Mouse (Mus musculus) olfactory bulb, adult 2 months (tissue): ENCODE measurements around the gene Trp53bp2.

Experiments used
- CTCF ChIP-seq: fragments of 200-500 bp; IDR thresholded peaks from 2 replicates; pipeline ENCODE4 v1.5.1; 2012; ENCODE audit warnings: low read depth, mild to moderate bottlenecking, low read length, moderate library complexity; ENCODE audit not compliant: insufficient read depth
- POLR2A ChIP-seq: fragments of 200-500 bp; IDR thresholded peaks from 2 replicates; pipeline ENCODE4 v1.6.1; 2012; ENCODE audit warnings: mild to moderate bottlenecking, low read depth, low read length, moderate library complexity; ENCODE audit not compliant: insufficient read depth

DNA sequence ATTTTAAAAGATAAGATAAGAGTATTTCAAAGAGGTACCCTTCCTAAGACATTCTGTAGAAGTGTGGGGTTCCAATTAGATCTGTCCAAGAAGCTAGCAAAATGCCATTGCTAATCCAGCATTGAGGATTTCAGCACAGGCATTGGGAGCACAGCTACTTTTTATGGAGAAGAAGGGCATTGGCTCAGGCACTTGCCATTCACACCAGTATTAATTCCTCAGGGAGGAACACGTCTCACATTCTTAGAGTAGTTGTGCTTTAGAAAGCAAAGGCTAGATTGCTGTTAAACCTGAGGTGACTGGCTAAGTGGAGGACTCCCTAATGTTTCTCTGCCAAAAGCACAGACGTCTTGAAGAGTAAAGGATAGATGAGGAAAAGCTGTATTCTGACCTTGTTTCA, 17.5 kb downstream of the Trp53bp2 start:
- TF ChIP-seq POLR2A (no peak), CTCF (no peak)
